Mouse (Mus musculus): ENCODE results near the gene Mthfsd.
A peak's percentile ranks its signal among the peaks of the same experiment; 100 is the strongest.

The Mthfsd gene

GRCm38 (mm10) chr8:121088281-121088680 lies 19.9 kb downstream of the Mthfsd start:
- no peak for DNase-seq (ENCODE audit: low spot score)

DNA sequence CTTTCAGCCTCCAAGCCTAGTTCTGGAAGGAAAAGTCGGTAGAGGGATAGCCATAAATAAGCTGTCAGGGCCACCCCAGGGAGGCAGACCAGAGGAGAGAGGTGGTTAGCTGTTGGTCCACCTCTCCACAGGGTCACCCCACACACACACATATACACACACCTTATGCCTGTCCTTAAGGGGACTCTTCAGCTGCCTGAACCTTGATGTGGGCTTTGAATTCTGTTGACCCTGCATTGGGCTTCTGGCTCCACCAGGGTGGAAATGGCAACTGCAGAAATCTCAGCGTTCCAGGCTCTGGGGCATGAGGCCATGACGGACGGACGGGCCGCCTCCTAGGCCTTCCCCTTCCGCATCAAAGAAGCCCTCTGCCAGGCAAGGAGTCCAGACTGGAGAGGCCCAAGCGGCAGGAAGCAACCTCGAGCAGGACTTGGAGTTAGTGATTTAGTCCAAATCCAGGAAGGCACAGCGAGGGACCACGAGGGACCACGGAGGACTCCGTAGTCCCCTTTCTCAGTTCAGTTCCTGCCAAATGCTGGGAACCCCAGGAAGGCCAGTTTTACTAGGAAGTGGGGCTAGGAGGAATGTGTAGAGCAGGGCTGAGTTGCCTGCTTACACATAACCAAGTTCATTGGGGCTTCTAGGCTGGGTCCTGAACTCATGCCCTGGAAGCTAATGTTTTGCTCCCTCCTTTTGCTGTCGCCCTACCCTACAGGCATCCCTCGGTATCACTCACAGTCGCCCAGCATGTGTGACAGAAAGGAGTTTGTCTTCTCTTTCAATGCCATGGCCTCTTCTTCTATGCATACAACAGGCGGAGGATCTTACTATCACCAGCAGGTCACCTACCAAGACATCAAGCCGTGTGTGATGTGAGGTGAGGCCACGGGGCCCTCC lies 21.9 kb downstream of the Mthfsd start:
- DNase-seq (ENCODE audit: low spot score), result no peak

- no peak for DNase-seq (ENCODE audit: low spot score)
Observed at GRCm38 (mm10) chr8:121085561-121085960, 22.6 kb downstream of the Mthfsd start.

GRCm38 (mm10) chr8:121085011-121085410 lies 23.2 kb downstream of the Mthfsd start:
- no peak for DNase-seq (ENCODE audit: low spot score)

DNA sequence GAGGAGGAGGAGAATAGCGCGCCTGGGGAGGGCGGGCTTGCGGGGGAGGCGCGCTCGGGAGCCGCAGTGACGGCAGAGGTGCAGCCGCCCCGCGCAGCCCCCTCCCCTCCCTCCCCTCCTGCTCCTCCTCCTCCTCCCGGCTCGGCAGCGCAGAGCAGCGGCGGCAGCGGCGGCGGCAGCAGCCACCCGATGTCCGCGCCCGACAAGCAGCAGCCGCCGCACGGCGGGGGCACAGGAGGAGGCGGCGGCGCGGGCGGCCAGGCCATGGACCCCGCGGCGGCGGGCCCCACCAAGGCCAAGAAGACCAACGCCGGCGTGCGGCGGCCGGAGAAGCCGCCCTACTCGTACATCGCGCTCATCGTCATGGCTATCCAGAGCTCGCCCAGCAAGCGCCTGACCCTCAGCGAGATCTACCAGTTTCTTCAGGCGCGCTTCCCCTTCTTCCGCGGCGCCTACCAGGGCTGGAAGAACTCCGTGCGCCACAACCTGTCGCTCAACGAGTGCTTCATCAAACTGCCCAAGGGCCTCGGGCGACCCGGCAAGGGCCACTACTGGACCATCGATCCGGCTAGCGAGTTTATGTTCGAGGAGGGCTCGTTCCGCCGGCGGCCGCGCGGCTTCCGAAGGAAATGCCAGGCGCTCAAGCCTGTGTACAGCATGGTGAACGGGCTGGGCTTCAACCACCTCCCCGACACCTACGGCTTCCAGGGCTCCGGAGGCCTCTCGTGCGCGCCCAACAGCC lies 23.8 kb downstream of the Mthfsd start, which contains the start of gene Foxf1:
Foxf1 (plus strand) TSS at position 177 of the 742 bp plus-strand sequence.
- peak; percentile 50 for DNase-seq (ENCODE audit: low spot score)

- no peak for DNase-seq (ENCODE audit: low spot score)
Observed at GRCm38 (mm10) chr8:121083936-121084209, 24.3 kb downstream of the Mthfsd start.

DNA sequence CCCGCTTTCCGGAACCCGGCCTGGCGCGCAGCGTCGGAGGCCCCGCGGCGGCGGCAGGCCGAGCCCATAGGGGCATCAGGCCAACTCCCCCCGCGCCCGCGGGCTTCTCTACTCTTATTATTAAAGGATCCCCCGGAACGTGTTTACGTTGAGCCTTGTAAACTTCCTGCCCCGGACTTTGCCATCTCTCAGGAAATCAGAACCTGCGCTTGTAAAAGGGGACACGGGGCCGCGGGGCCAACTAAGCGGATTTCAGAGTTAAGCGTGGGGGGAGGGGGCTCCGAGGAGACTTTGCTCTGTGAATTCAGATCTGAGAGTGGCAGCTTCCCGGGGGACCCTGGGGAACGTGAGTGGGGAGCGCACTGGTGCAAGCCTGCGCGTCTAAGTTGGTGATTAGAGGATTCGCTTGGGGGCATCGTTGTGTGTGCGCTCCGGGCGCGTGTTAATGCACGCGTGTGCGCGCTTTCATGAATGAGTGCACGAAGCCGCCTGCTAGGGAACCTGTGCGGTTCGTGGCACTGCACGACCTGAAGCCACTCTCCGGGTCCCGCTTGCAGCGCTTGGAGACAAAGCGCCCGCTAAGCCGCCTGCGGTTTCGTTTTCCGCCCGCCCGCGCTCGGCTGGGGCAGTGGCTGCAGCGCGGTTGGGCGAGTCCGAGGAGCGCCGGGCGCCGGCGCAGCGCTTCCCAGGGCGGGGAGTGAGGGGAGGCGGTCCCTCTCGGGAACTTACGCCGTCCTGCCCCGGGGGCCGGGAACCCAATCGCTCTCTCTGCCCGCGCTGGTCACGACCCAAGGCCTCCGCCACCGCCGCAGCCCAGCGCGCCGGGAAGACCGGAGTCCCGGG lies 24.9 kb downstream of the Mthfsd start:
- DNase-seq (ENCODE audit: low spot score), result peak; percentile 88

GRCm38 (mm10) chr8:121082218-121083092 lies 25.7 kb downstream of the Mthfsd start:
- no peak for DNase-seq (ENCODE audit: low spot score)

GRCm38 (mm10) chr8:121081398-121081797 lies 26.8 kb downstream of the Mthfsd start:
- no peak for DNase-seq (ENCODE audit: low spot score)

DNA sequence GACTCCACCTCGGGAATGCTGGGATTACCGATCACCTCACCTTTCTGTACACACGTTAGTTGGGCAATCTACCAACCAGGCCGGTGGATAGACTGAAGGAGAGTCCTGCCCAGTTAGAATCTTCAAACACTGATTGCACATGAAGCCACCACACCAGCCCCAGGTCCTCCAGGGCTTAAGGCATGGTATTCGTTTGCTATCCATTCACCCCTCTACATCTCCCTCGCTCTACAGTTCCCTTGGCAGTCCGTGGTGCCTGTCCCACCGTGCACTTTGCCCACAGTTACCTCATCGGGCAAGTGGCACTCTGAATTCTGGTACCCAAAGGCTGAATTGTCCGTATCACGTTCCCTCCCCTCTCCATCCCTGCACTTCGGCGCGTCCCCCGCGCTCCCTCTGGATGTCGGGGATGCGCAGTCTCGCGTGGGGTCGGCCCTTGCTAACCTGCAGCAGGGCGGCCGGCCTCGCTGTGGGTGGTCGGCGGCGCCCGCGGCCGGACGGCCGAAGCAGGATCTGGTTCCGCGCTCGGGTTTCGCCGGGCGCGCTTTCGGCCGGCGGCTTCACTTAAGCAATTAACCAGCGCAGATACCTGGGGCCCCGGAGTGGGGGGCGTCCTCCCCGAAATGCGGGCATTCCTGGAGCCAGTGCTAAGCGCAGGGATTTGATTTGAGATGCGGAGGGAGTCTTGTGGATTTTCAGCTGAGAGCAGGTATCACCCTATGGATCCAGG lies 27.7 kb downstream of the Mthfsd start:
- DNase-seq (ENCODE audit: low spot score), result no peak

DNA sequence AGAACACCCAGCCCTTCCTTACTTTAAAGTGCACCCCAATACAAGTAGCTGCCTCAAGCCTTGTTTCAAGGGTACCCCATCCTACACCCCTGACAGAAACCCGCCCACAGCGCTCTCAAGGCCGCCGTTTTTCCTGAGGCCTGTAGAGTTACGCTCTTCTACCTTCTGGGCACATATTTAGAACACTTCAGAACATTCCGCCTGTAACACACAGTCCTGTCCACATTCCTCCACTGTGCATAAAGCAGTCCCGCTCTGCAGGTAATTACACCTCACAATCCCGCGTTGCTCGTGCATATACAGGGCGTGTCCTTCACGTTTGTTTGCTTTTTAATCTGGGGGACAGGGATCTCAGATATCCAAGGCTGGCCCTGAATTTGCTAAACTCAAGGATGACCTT lies 28.2 kb downstream of the Mthfsd start:
- no peak for DNase-seq (ENCODE audit: low spot score)

DNA sequence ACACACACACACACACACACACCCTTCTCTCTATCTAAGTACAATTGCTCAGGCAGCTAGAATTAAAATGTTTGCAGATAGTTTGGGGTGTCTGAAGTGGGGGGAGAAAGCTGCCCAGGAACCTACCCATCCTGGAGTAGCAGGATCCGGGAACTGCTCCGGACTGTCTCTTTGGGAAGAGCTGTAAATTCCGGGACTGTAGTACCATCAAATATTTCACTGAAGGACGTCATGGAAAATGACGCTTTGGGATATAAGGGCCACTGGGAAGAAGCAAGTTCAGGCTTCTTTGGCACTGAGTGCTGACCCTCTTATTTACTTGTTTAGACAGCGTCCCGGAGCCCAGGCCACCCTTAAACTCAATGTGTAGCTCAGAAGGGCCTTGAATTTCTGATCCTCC lies 29.0 kb downstream of the Mthfsd start:
- DNase-seq (ENCODE audit: low spot score), result no peak

- DNase-seq (ENCODE audit: low spot score), result no peak
Observed at GRCm38 (mm10) chr8:121078721-121079120, 29.5 kb downstream of the Mthfsd start.

- DNase-seq (ENCODE audit: low spot score), result no peak
Observed at GRCm38 (mm10) chr8:121076555-121076954, 31.6 kb downstream of the Mthfsd start.

GRCm38 (mm10) chr8:121075936-121076335 lies 32.3 kb downstream of the Mthfsd start:
- no peak for DNase-seq (ENCODE audit: low spot score)

DNA sequence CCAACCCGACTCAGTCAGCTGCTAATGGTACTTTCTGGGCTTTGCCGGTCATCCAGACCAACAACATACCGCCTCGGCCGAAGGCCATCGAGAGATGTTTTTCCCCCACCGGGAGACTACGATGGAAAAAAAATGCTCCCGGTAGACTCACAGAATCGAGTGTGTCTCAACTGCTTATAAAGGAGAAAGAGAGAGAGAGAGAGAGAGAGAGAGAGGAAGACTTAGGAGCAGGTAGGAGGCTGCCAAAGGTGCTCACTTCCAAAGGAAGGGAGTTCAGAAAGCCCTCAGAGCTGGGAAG lies 33.4 kb downstream of the Mthfsd start:
- DNase-seq (ENCODE audit: low spot score), result no peak

DNA sequence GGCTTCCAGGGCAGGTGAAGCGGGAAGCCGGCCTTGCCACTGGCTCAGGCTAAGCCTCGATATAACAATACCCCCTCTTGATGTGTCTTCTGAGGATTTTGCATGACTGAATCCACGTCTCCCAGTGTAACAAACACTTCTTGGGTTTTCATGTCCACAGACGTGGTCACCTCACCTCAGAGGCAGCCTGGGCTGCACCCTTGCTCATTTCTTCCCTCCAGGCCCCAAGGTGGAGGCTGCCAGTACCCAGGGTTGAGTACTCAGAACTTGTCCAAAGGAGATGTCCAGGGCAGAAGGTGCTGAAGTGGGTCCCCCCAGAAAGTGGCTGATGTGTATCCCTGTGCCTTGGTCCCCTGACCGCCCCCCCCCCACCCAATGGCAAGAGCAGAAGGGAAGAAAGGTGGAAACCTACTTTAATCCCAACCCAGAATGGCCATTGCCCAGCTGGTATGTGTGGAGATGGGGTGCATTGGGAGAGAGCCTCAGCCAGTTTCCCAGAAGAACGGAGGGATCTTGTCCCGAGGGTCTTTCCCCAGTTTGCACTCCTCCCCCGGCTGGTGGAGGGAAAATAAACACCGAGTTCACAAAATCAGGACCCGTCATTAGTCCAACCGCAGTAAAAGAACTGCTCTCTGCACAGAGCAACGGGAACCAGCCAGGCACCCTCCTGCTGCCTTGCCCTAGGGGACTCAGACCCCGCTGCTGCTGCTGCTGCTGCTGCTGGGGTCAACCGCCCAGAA lies 33.9 kb downstream of the Mthfsd start:
- DNase-seq (ENCODE audit: low spot score), result no peak

- DNase-seq (ENCODE audit: low spot score), result no peak
Observed at GRCm38 (mm10) chr8:121073174-121074107, 34.8 kb downstream of the Mthfsd start.
